29 mouse cellular contexts compared by ENCODE assay signal in the genomic region with DNA sequence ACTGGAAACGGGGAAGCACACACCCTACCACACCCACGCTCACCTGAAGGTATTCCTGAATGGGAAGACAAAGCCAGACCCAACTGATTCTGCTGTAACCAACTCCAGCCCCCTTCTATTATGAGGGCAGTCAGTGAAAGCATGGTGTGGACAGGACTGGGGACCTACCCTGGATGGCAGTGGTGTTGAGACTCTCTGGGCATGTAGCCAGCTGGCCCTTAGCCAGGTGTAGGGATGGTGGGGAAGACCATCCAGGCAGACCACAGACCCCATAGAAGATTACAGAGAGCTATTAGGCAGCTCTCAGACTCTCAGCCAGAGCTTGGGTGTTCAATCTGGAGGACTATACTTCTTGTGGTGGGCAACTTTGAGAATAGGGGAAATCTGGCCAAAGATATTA.
DNase-seq lines count a peak whose midpoint lies in the region; ATAC-seq lines count a peak whose summit lies in the region.
"Had no signal": no experiment of that assay in that cellular context is flagged by ENCODE, and none has a peak within 500 bp of the region (broad histone marks: within the 10 kb centered on the region; RNA-seq: fewer than 3 reads in every experiment).

No protein-coding gene starts in this region.

- no peak for ATAC-seq in midbrain, embryonic 14.5 days (ENCODE audit: low FRiP score, low TSS enrichment)
- ATAC-seq in midbrain, embryonic 15.5 days (replicated peaks), result no peak
- ATAC-seq: forebrain, embryonic 15.5 days; hindbrain, embryonic 16.5 days; intestine, embryonic 15.5 days; Patski had no signal

- H3K27me3 ChIP-seq in midbrain, embryonic 14.5 days (ENCODE audit: control insufficient read depth, insufficient read depth, low read length), result no peaks in the 10 kb centered on the region
- H3K27me3 ChIP-seq in midbrain, embryonic 15.5 days (replicated peaks), result no peaks in the 10 kb centered on the region
- H3K27me3 ChIP-seq: CH12.LX; forebrain, embryonic 15.5 days; Patski had no signal

- intact Hi-C loops in heart, postnatal 25 days (cut with DNase I), result no loop called here

- H3K4me2 ChIP-seq in midbrain, embryonic 14.5 days (ENCODE audit: low read length), result no peak overlapping the region
- H3K4me2 ChIP-seq in midbrain, embryonic 15.5 days, result no peak overlapping the region
- H3K4me2 ChIP-seq: embryonic facial prominence, embryonic 13.5 days; forebrain, embryonic 12.5 days; forebrain, embryonic 15.5 days; heart, embryonic 15.5 days; hindbrain, embryonic 13.5 days; intestine, embryonic 15.5 days had no signal

- H3K9me3 ChIP-seq in midbrain, embryonic 14.5 days (ENCODE audit: control insufficient read depth, low read length), result no peaks in the 10 kb centered on the region
- H3K9me3 ChIP-seq in midbrain, embryonic 15.5 days, result no peaks in the 10 kb centered on the region
- H3K9me3 ChIP-seq: embryonic facial prominence, embryonic 10.5 days; embryonic facial prominence, embryonic 13.5 days; forebrain, embryonic 12.5 days; forebrain, embryonic 15.5 days; heart, embryonic 10.5 days; heart, embryonic 15.5 days; hindbrain, embryonic 10.5 days; hindbrain, embryonic 13.5 days; intestine, embryonic 15.5 days had no signal

- no peak overlapping the region for H3K4me3 ChIP-seq in midbrain, embryonic 14.5 days (replicated peaks; ENCODE audit: low read depth, low read length)
- H3K4me3 ChIP-seq in midbrain, embryonic 15.5 days, result no peak overlapping the region
- H3K4me3 ChIP-seq: embryonic facial prominence, embryonic 10.5 days; embryonic facial prominence, embryonic 13.5 days; erythroblast, embryonic 14.5 days; forebrain, embryonic 12.5 days; forebrain, embryonic 15.5 days; heart, embryonic 10.5 days; heart, embryonic 15.5 days; hindbrain, embryonic 10.5 days; hindbrain, embryonic 13.5 days; intestine, embryonic 15.5 days had no signal

- peaks cover 16% of the 10 kb centered on the region for H3K4me1 ChIP-seq in midbrain, embryonic 14.5 days (ENCODE audit: control insufficient read depth, insufficient read depth, low read length)
- peaks cover 12% of the 10 kb centered on the region for H3K4me1 ChIP-seq in midbrain, embryonic 15.5 days
- H3K4me1 ChIP-seq: embryonic facial prominence, embryonic 13.5 days; heart, embryonic 10.5 days; heart, embryonic 15.5 days; intestine, embryonic 15.5 days had no signal

- WGBS in midbrain, embryonic 14.5 days, result 93% methylated on average over 2 of the region's 2 CpGs
- WGBS in midbrain, embryonic 15.5 days, result 85% methylated on average over 2 of the region's 2 CpGs

- H3K9ac ChIP-seq in midbrain, embryonic 14.5 days (replicated peaks; ENCODE audit: low read length), result no peak overlapping the region
- no peak overlapping the region for H3K9ac ChIP-seq in midbrain, embryonic 15.5 days
- H3K9ac ChIP-seq: embryonic facial prominence, embryonic 13.5 days; forebrain, embryonic 12.5 days; forebrain, embryonic 15.5 days; heart, embryonic 15.5 days; hindbrain, embryonic 13.5 days; intestine, embryonic 15.5 days had no signal

- peak; percentile 34 to 53 for DNase-seq in cerebellum, postnatal 14 days
- no peak for DNase-seq in cerebellum, adult 9-10 months
- DNase-seq in heart, postnatal 4 days, result peak; percentile 10
- DNase-seq in heart, postnatal 25 days (ENCODE audit: low spot score), result no peak
- DNase-seq in midbrain, embryonic 14.5 days, result peak; percentile 21
- DNase-seq in testis, postnatal 10 days (ENCODE audit: low spot score), result peak; percentile 53
- DNase-seq in testis, postnatal 14 days (ENCODE audit: low spot score), result no peak
- DNase-seq: adrenal gland, postnatal 10 days; adrenal gland, postnatal 36 days; B cell, adult 2 months; cerebellum, adult 11 months; embryo, embryonic 11 days; gastrocnemius, postnatal 25 days; heart, adult 18-20 months had no signal

- H3K36me3 ChIP-seq in midbrain, embryonic 14.5 days (ENCODE audit: control insufficient read depth, insufficient read depth, low read length), result no peaks in the 10 kb centered on the region
- H3K36me3 ChIP-seq in midbrain, embryonic 15.5 days (replicated peaks), result no peaks in the 10 kb centered on the region
- H3K36me3 ChIP-seq: embryonic facial prominence, embryonic 10.5 days; embryonic facial prominence, embryonic 13.5 days; forebrain, embryonic 12.5 days; forebrain, embryonic 15.5 days; G1E; heart, embryonic 10.5 days; heart, embryonic 15.5 days; hindbrain, embryonic 10.5 days; hindbrain, embryonic 13.5 days; intestine, embryonic 15.5 days had no signal

- H3K27ac ChIP-seq in midbrain, embryonic 14.5 days (replicated peaks; ENCODE audit: low read depth, low read length), result no peak overlapping the region
- H3K27ac ChIP-seq in midbrain, embryonic 15.5 days, result no peak overlapping the region
- H3K27ac ChIP-seq: embryonic facial prominence, embryonic 10.5 days; embryonic facial prominence, embryonic 13.5 days; forebrain, embryonic 12.5 days; forebrain, embryonic 15.5 days; heart, embryonic 10.5 days; heart, embryonic 15.5 days; hindbrain, embryonic 10.5 days; hindbrain, embryonic 13.5 days; intestine, embryonic 15.5 days had no signal

Comparison
In these comparisons a context has a peak if more than half of its experiments do, and no peak if none do; other contexts are left out.
1. DNase-seq: peak in cerebellum, postnatal 14 days (2 of 2), heart, postnatal 4 days (single experiment), midbrain, embryonic 14.5 days (single experiment) and testis, postnatal 10 days (single experiment); none in cerebellum, adult 9-10 months (single experiment), heart, postnatal 25 days (single experiment) and testis, postnatal 14 days (single experiment).